Mouse (Mus musculus): ENCODE results near the gene Sstr2.
"Not testable (repeated sequence)": the region's sequence is repeated elsewhere in the genome, so short reads cannot be mapped to it uniquely, and the experiment has no call there.

Sstr2 gene

DNA sequence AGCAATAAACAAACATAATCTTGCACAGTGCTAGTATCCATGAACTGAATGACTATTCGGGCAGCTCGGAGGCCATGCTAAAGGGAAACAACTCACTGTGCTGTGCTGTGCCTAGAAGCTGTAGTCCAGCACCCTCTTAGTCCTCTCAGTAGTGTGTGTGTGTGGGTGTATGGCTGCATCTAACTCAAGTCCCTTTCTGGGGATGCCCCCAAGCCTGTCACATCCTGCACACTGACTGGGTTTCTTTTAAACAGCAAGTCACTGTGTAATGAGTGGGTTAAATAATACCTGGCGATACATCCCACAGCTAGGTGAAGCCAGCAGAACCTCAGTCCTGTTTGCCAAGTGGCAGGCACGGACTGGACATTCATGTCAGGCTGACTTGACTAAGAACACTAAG is 39.6 kb downstream of the Sstr2 start:
- DNase-seq = no peak

DNA sequence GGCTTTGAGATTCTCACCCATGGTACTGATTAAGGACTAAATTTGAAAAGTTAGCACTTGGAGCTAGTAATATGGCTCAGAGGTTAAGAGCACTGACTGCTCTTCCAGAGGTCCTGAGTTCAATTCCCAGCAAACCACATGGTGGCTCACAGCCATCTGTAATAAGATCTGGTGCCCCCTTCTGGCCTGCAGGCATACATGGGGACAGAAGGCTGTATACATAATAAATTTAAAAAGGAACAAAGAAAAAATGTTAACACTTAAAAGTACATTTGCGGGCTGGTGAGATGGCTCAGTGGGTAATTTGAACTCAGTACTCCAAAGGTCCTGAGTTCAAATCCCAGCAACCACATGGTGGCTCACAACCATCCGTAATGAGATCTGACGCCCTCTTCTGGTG is 41.1 kb downstream of the Sstr2 start:
- DNase-seq = not testable (repeated sequence)

DNA sequence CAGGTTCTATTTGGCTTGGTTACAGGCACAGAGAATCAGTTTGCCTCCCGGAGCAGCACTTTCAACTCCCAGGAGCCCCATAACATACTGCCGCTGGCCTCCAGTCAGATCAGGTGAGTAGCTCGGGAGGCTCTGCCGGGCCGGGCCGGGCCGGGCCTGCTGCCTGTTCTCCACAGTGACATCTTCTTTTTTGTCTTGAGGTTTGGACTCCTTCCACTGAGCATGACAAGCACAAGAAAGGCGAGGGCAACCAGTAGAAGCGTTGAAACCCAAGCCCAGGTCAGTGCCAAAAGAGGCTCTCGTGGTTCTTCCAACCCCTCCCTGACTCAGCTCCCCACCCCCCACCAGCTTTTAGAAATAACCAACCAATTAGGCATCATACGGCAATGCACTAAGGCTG is 41.8 kb downstream of the Sstr2 start:
- DNase-seq = no peak

DNA sequence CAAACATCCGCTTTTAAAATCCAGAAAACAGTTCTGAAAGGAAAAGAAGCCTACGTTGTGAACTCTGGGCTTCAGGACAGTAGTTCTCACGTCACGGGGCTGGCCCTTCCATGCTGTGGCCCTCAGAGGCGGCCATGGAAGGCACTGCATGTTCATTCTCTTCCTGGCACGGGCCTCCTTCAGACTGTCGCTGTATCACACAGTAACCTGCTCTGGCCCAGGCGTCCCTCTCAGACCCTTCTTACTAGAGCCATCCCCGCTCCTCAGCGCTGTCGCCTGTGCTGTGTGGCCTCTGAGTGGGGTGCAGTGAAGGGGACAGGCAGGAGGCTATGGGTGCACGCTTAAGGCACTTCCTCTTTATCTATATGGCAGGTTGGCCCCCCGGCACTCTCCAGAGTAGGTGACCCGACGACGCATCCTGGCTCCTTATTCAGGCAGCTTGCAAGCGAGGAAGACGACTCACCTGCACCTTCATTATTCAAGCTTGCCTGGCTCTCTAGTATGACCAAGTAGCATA is 42.8 kb downstream of the Sstr2 start:
- no peak for DNase-seq

DNA sequence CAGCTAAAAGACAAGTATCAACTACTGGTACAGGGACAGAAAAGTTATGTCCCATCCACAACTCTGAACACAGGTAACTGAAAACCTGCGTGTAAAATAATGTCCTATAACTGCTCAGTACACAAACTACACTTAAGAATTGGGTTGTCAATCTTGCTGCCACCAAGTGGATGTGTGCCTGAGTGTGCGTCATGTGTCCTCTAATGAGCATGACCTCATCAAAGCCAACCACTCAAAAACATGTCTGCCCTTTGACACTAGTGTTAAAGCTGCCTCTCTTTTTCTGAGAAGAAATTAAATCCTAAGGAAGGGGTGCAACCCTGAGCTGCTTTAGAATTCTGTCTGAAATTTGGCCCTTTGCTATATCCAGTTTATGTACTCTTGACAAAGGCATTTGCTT is 45.1 kb downstream of the Sstr2 start:
- no peak for DNase-seq

- DNase-seq = no peak
These were observed 47.1 kb downstream of the Sstr2 start for GRCm38 (mm10) chr11:113666205-113666604.

DNA sequence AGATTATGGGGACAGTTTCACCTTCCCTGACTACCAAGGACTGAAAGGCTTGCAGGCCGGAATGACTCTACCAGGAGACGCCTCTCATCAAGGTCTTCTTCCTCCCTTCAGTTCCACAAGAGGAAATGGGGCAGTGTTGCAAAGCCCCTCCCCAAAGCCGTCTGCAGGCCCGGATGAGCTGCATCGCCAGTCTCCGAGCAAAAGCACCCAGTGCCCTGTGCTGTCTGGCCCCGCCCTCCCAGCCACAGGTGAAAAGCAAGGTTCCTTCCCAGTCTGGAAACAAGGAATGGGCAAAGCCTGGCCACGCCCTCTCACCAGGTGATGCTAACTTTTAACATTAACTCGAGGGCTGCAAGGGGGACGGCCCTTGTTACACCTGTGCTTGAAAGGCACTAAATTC is 47.5 kb downstream of the Sstr2 start:
- DNase-seq = no peak

DNA sequence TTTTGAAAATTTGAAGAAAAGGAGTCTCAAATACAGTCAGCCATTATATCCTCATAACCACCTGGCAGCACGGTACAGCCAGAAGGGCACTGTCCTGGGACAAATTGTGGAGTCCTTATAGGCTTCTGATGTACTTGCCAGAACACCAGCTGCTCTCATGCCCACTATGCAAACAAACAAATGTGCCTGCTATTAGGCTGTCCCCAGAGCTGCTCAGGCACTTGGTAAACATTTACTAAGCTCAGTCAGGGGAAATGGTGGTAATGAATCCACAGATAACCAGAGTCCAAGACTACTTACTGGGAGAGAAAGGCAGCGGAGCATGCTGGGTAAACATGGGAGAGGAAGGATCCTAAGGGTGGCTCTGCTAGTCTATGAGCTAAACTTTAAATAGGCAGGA is 48.0 kb downstream of the Sstr2 start:
- DNase-seq = no peak

DNA sequence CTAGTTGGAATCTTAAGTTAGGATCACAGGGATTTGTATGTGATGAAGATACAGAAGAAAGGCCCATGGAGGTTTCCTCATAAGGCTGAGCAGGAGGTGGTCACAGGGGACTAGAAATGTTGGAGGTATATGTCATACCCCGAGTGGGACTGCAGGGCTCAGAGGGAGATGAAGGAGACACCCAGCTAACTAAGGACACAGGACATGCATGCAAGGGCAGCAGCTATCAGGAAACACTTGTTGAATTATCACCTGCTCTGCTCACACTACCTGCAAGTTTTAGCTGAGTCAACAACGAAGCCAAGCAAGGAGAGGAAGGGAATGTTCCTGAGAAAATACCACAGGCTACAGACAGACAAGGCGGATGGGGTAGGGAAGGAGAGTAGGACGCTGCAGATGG is 48.6 kb downstream of the Sstr2 start:
- DNase-seq = no peak

DNA sequence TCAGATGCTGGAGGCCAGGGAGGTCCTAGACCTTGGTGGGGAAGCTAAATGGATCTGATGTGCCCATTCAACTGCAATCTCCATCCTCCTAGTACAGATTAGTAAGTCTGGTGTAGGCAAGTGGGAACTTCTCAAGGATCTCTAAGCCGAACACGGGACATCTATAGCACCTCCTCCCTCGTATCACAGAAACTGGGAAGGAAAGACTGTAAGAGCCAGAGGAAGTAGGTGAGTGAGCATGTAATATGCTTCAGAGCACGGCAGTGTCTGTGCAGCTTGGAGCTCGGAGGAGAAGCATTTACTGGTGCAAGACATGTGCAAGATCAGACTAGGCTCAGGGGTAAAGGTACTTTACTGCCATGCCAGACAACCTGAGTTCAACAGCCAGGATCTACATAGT is 49.7 kb downstream of the Sstr2 start:
- DNase-seq = no peak

DNA sequence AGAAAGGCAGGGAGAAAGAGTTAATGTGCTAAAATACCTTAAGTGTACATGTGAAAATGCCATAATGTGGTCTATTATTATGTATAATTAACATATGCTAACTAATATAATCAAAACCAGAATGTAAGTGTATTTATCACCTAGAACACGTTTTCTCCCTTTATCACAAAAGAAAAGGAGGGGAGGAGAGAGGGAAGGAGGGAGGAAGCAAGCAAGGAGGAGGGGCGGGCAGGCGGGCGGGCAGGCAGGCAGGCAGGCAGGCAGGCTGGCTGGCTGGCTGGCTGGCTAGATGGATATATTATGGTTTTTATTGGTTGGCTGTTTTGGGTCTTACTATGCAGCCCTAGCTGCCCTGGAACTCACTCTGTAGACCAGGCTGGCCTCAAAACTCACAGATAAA is 50.6 kb downstream of the Sstr2 start:
- DNase-seq = no peak

DNA sequence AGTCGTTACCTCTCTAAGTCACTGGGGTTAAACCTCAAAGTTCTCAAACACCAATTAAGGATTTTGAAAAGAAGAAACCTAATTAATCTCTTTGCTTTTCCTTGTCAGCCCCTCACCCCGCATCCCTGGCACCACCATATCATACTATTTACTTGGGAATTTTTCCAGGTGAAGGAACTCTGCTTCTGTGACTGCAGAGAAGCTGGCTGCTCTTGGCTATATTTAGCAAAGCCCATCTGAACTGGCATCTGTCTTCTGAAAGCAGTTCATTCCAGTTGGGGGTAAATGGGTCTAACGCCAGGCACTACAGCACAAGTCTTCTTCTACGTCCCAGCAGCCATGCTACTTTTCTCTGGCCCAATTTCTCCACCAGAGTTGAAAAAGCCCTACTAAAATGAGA is 54.5 kb downstream of the Sstr2 start:
- DNase-seq = no peak

- no peak for DNase-seq
These were observed 55.5 kb downstream of the Sstr2 start for GRCm38 (mm10) chr11:113674595-113674994.
